Mouse (Mus musculus) G1E (cell line): ENCODE results near the gene Far1. TPM values are rescaled to one million over a fixed set of nuclear protein-coding genes. Genes with fewer than 3 reads are reported as not detected.

Source experiments
- ATAC-seq: 2 replicates; pipeline ENCODE4 v1.8.0; 2016; ENCODE audit warnings: mild to moderate bottlenecking; ENCODE audit not compliant: insufficient number of reproducible peaks, poor library complexity, low FRiP score, severe bottlenecking; ENCODE audit errors: extremely low read depth
- DNase-seq: peaks from one replicate; pipeline ENCODE4 v3.0.0; 2012; ENCODE audit warnings: low spot score
- H3K27me3 ChIP-seq: 2 replicates; pipeline ENCODE4 v1.6.1; 2012; ENCODE audit warnings: mild to moderate bottlenecking, low read length, inconsistent platforms; ENCODE audit not compliant: insufficient read depth
- H3K36me3 ChIP-seq: replicated peaks from 2 replicates; pipeline ENCODE3; 2012; ENCODE audit warnings: mild to moderate bottlenecking, inconsistent platforms
- H3K4me1 ChIP-seq: 2 replicates; pipeline ENCODE4 v1.6.1; 2012; ENCODE audit warnings: low read depth, low read length, inconsistent platforms, mixed read lengths; ENCODE audit not compliant: insufficient read depth
- H3K4me3 ChIP-seq: 2 replicates; pipeline ENCODE4 v1.5.1; 2012; ENCODE audit warnings: low read depth, mild to moderate bottlenecking, inconsistent platforms, low read length, moderate library complexity, mixed read lengths
- H3K9me3 ChIP-seq: replicated peaks from 2 replicates; pipeline ENCODE4 v1.6.1; 2012; ENCODE audit warnings: inconsistent platforms
- CTCF ChIP-seq: IDR thresholded peaks from 2 replicates; pipeline ENCODE4 v1.5.1; 2012; ENCODE audit warnings: low read depth, low read length, inconsistent platforms, mixed read lengths
- GATA1 ChIP-seq: IDR thresholded peaks from 2 replicates; pipeline ENCODE4 v1.6.1; 2012; ENCODE audit warnings: borderline replicate concordance, low read length, inconsistent platforms, mixed read lengths
- GATA2 ChIP-seq: IDR thresholded peaks from 2 replicates; pipeline ENCODE4 v1.6.1; 2012; ENCODE audit warnings: low read depth, low read length, inconsistent platforms, borderline replicate concordance
- POLR2AphosphoS5 ChIP-seq: IDR thresholded peaks from 2 replicates; pipeline ENCODE4 v1.6.1; 2012; ENCODE audit warnings: low read depth, low read length, inconsistent platforms; ENCODE audit not compliant: insufficient replicate concordance
- TAL1 ChIP-seq: conservative IDR thresholded peaks from 2 replicates; pipeline ENCODE4 v1.6.1; 2012; ENCODE audit warnings: low read depth, low read length, inconsistent platforms, mixed read lengths
- polyA plus RNA-seq: library from polyadenylated mRNA; stranded (reverse); fragments of >175 nt; gene quantifications from 2 replicates; pipeline ENCODE4 v1.2.3, GENCODE M21; 2012
- total RNA-seq, 2 experiments: library from RNA; stranded (forward) in 1 of 2; stranded (reverse) in 1 of 2; fragments of 200-1000 nt in 1 of 2; fragments of >200 nt in 1 of 2; fragmentation: Nextera tagmentation in 1 of 2; gene quantifications; 2 replicates each; pipeline ENCODE4 v1.2.3; 2014 to 2017

Gene Far1
- total and polyA plus RNA-seq, 3 experiments = 7.3 to 210 (median 132) TPM

DNA sequence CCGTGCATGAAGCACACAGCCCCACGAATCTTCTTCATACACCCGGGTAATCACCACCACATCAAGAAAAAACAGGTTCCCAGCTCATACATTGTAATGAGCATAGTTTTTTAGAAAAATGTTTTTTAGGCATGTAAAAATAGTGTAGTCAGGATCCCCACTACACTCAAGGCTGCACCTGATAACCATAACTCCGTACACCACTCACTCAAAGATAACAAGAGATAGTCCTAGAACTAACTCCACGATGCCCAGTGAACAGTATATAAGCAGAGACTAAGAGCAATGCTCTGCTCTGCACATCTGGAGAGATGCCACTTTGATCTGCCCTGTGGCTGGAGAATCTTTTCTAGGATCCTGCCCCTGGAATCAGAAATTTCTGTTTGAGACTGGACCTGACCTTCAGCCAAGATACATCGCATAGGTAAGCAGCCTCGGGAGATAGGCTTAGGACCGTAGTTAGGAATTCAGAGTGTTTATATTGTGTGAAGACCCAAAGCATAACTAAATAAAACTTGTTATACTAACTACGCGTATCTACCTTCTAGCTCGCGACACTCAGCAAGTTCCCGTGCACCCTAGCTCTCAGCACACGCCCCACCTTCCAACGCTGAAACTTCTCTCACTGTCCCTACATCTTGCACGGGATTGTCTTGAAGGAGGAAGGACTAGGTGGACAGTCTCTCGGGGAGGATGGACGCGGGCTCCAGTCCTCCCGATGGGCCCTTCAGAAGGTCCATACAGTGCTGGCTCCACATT is 928 bp upstream of the Far1 start:
- TF ChIP-seq GATA1 = no peak
- Histone ChIP-seq H3K36me3 (no peaks in the 10 kb centered on the region), H3K4me3 (peak overlapping the region; percentile 89), H3K9me3 (no peaks in the 10 kb centered on the region), H3K27me3 (peaks cover 4% of the 10 kb centered on the region; the same call in 1 of the 2 replicates), H3K4me1 (peaks cover 43% of the 10 kb centered on the region)
- ATAC-seq (peak; percentile 9; the same call in 1 of the 2 replicates), DNase-seq (peak; percentile 19)

GRCm38 (mm10) chr7:113513963-113514649 is 472 bp downstream of the Far1 start:
- Histone ChIP-seq H3K27me3 (peaks cover 4% of the 10 kb centered on the region; the same call in 1 of the 2 replicates), H3K36me3 (no peaks in the 10 kb centered on the region), H3K4me1 (peaks cover 49% of the 10 kb centered on the region), H3K9me3 (no peaks in the 10 kb centered on the region), H3K4me3 (peak overlapping the region; percentile 89)
- DNase-seq (peak; percentile 40), ATAC-seq (no peak)
- no peak for TF ChIP-seq CTCF
- no peak for TF ChIP-seq TAL1
- no peak for TF ChIP-seq GATA2
- no peak for TF ChIP-seq GATA1
- TF ChIP-seq POLR2AphosphoS5 = no peak

- no peaks in the 10 kb centered on the region for H3K9me3 ChIP-seq
- H3K36me3 ChIP-seq = no peaks in the 10 kb centered on the region
- H3K4me3 ChIP-seq = no peak overlapping the region
- DNase-seq (no peak), ATAC-seq (no peak)
- TF ChIP-seq CTCF (no peak), TAL1 (no peak), POLR2AphosphoS5 (no peak), GATA2 (no peak), GATA1 (no peak)
- no peaks in the 10 kb centered on the region for H3K27me3 ChIP-seq
- H3K4me1 ChIP-seq = peaks cover 54% of the 10 kb centered on the region
These were observed 2.2 kb downstream of the Far1 start for GRCm38 (mm10) chr7:113515831-113516230.

DNA sequence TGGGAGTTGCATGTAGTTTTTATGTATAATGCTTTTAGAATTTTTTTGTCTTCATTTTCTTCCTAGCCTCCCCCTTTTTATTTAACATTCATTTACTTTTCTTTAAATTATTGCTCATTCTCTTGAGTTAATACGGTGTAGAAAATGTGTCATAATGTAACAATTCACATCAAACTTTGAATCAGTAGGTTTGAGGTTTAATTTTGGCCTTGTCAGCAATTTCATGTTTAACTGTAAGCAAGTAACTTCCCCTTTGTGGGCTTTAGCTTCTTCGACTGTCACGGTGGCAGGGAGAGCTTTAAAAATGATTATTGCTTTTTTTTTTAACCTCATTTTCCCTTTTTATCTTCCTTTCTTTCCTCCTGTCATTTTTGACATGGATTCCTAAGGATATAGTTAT is 4.8 kb downstream of the Far1 start:
- H3K4me3 ChIP-seq = no peak overlapping the region; the same call in 1 of the 2 replicates
- DNase-seq = peak; percentile 14
- ATAC-seq = 0 out of 2 replicates have a peak, but pooled peaks have one; percentile 29
- H3K36me3 ChIP-seq = no peaks in the 10 kb centered on the region
- TF ChIP-seq POLR2AphosphoS5 (no peak), GATA2 (no peak), TAL1 (no peak), CTCF (no peak), GATA1 (no peak)
- H3K4me1 ChIP-seq = peaks cover 43% of the 10 kb centered on the region
- H3K27me3 ChIP-seq = no peaks in the 10 kb centered on the region
- no peaks in the 10 kb centered on the region for H3K9me3 ChIP-seq

GRCm38 (mm10) chr7:113518961-113519360 is 5.3 kb downstream of the Far1 start:
- Histone ChIP-seq H3K27me3 (no peaks in the 10 kb centered on the region), H3K9me3 (no peaks in the 10 kb centered on the region), H3K4me3 (no peak overlapping the region), H3K4me1 (peaks cover 43% of the 10 kb centered on the region), H3K36me3 (no peaks in the 10 kb centered on the region)
- no peak for ATAC-seq
- TF ChIP-seq CTCF = no peak
- TF ChIP-seq GATA2 = no peak
- TF ChIP-seq POLR2AphosphoS5 = no peak
- no peak for TF ChIP-seq GATA1
- TF ChIP-seq TAL1 = no peak
- DNase-seq = no peak

- Histone ChIP-seq H3K9me3 (no peaks in the 10 kb centered on the region), H3K27me3 (no peaks in the 10 kb centered on the region), H3K36me3 (peaks cover 52% of the 10 kb centered on the region), H3K4me3 (no peak overlapping the region), H3K4me1 (no peaks in the 10 kb centered on the region)
- no peak for DNase-seq
- no peak for ATAC-seq
- TF ChIP-seq CTCF = no peak
These were observed 29.5 kb downstream of the Far1 start for GRCm38 (mm10) chr7:113543158-113543557.
